Mouse (Mus musculus) cortical plate, adult 2 months (tissue): ENCODE measurements around the gene Ssr2.

Experiments
- CTCF ChIP-seq: fragments of 200-500 bp; IDR thresholded peaks from 2 replicates; pipeline ENCODE4 v1.5.1; 2011; ENCODE audit warnings: mild to moderate bottlenecking, control low read depth, low read length; ENCODE audit not compliant: insufficient read depth; ENCODE audit errors: extremely low read depth
- POLR2A ChIP-seq: fragments of 200-500 bp; IDR thresholded peaks from 2 replicates; pipeline ENCODE4 v1.6.1; 2011; ENCODE audit warnings: mild to moderate bottlenecking, low read length, control low read depth; ENCODE audit not compliant: insufficient read depth; ENCODE audit errors: extremely low read depth

- TF ChIP-seq CTCF: no peak
- TF ChIP-seq POLR2A: no peak
These were observed 13.7 kb upstream of the Ssr2 start for GRCm38 (mm10) chr3:88561989-88562388.
